Mouse (Mus musculus) CH12.LX (cell line): ENCODE measurements around the gene Timd2. TPM values are rescaled to one million over a fixed set of nuclear protein-coding genes. Genes with fewer than 3 reads are reported as not detected.

ENCODE experiments used
- DNase-seq: peaks from one replicate; pipeline ENCODE4 v3.0.0-alpha.2; 2013; ENCODE audit errors: extremely low read depth
- H3K27ac ChIP-seq: 2 replicates; pipeline ENCODE4 v1.5.1; 2012; ENCODE audit warnings: low read depth, mild to moderate bottlenecking, control low read depth, moderate library complexity; ENCODE audit not compliant: insufficient read depth
- H3K27me3 ChIP-seq: replicated peaks from 2 replicates; pipeline ENCODE3; 2012; ENCODE audit warnings: inconsistent platforms
- H3K36me3 ChIP-seq, 2 experiments: replicated peaks in 1 of 2; 2 replicates each; pipeline versions ENCODE3 to v1.6.1; 2012; ENCODE audit warnings: inconsistent platforms in 1 of 2, low read length in 1 of 2, mild to moderate bottlenecking in 1 of 2, mixed read lengths in 1 of 2, moderate library complexity in 1 of 2; ENCODE audit not compliant: control insufficient read depth in 1 of 2, insufficient read depth in 1 of 2
- H3K4me1 ChIP-seq, 2 experiments: 2 replicates each; pipeline ENCODE4 v1.6.1; 2012; ENCODE audit warnings: inconsistent platforms in 1 of 2, moderate library complexity in 1 of 2; ENCODE audit not compliant: insufficient read depth in 2 of 2, control insufficient read depth in 1 of 2
- H3K4me2 ChIP-seq: 2 replicates; pipeline ENCODE4 v1.6.1; 2012; ENCODE audit warnings: low read depth, mild to moderate bottlenecking, control low read depth; ENCODE audit not compliant: poor library complexity, insufficient read depth, severe bottlenecking
- H3K4me3 ChIP-seq, 3 experiments: fragments of 150-350 bp in 1 of 3; sonication (generic) in 1 of 3; replicated peaks in 1 of 3; 2 replicates each; pipeline versions ENCODE3 to v1.5.1; 2011 to 2012; ENCODE audit warnings: low read depth in 2 of 3, low read length in 2 of 3, mild to moderate bottlenecking in 2 of 3, moderate library complexity in 2 of 3, control low read depth in 1 of 3, improper control_type of control experiment in 1 of 3, inconsistent platforms in 1 of 3, mixed read lengths in 1 of 3; ENCODE audit not compliant: poor library complexity in 1 of 3
- H3K79me2 ChIP-seq: replicated peaks from 2 replicates; pipeline ENCODE4 v1.6.1; 2012; ENCODE audit warnings: mild to moderate bottlenecking, moderate library complexity; ENCODE audit not compliant: control insufficient read depth, poor library complexity, insufficient read depth, severe bottlenecking; ENCODE audit errors: extremely low read depth
- H3K9ac ChIP-seq: 2 replicates; pipeline ENCODE4 v1.6.1; 2012; ENCODE audit warnings: low read depth, mild to moderate bottlenecking, control low read depth, moderate library complexity; ENCODE audit not compliant: insufficient read depth
- H3K9me3 ChIP-seq: replicated peaks from 2 replicates; pipeline ENCODE3; 2012; ENCODE audit warnings: low read length, inconsistent platforms, mixed read lengths
- BHLHE40 ChIP-seq: IDR thresholded peaks from 2 replicates; pipeline ENCODE4 v1.6.1; 2011; ENCODE audit warnings: mild to moderate bottlenecking, low read depth, low read length, improper control_type of control experiment
- CHD1 ChIP-seq: IDR thresholded peaks from 2 replicates; pipeline ENCODE4 v1.6.1; 2012; ENCODE audit warnings: low read depth, low read length, improper control_type of control experiment, inconsistent platforms
- CHD2 ChIP-seq: IDR thresholded peaks from 2 replicates; pipeline ENCODE4 v1.6.1; 2011; ENCODE audit warnings: low read length, improper control_type of control experiment
- CTCF ChIP-seq, 2 experiments: IDR thresholded peaks in 1 of 2; conservative IDR thresholded peaks in 1 of 2; 2 replicates each; pipeline ENCODE4 v1.5.1; 2011 to 2012; ENCODE audit warnings: low read depth in 2 of 2, low read length in 2 of 2, improper control_type of control experiment in 1 of 2, inconsistent platforms in 1 of 2, mild to moderate bottlenecking in 1 of 2, moderate library complexity in 1 of 2
- E2F4 ChIP-seq: IDR thresholded peaks from 2 replicates; pipeline ENCODE4 v1.6.1; 2011; ENCODE audit warnings: low read depth, low read length, improper control_type of control experiment; ENCODE audit not compliant: insufficient replicate concordance
- ELF1 ChIP-seq: IDR thresholded peaks from 2 replicates; pipeline ENCODE4 v1.6.1; 2014; ENCODE audit warnings: low read depth, mild to moderate bottlenecking, inconsistent platforms, low read length, improper control_type of control experiment
- EP300 ChIP-seq: IDR thresholded peaks from 2 replicates; pipeline ENCODE4 v1.6.1; 2011; ENCODE audit warnings: low read length, improper control_type of control experiment
- ETS1 ChIP-seq: conservative IDR thresholded peaks from 2 replicates; pipeline ENCODE4 v1.6.1; 2012; ENCODE audit warnings: low read depth, mild to moderate bottlenecking, inconsistent platforms, low read length, improper control_type of control experiment, moderate library complexity
- GABPA ChIP-seq: IDR thresholded peaks from 2 replicates; pipeline ENCODE4 v1.6.1; 2012; ENCODE audit warnings: low read depth, low read length, improper control_type of control experiment, inconsistent platforms; ENCODE audit not compliant: insufficient replicate concordance
- HCFC1 ChIP-seq: IDR thresholded peaks from 2 replicates; pipeline ENCODE4 v1.6.1; 2012; ENCODE audit warnings: low read depth, mild to moderate bottlenecking, inconsistent platforms, low read length, improper control_type of control experiment
- IRF4 ChIP-seq: IDR thresholded peaks from 2 replicates; pipeline ENCODE4 v1.6.1; 2014; ENCODE audit warnings: low read depth, mild to moderate bottlenecking, inconsistent platforms, low read length, improper control_type of control experiment
- JUN ChIP-seq: IDR thresholded peaks from 2 replicates; pipeline ENCODE4 v1.6.1; 2011; ENCODE audit warnings: low read depth, mild to moderate bottlenecking, low read length, improper control_type of control experiment, moderate library complexity; ENCODE audit not compliant: insufficient read depth
- JUND ChIP-seq: conservative IDR thresholded peaks from 2 replicates; pipeline ENCODE4 v1.6.1; 2011; ENCODE audit warnings: low read depth, low read length, improper control_type of control experiment
- KAT2A ChIP-seq: IDR thresholded peaks from 2 replicates; pipeline ENCODE4 v1.6.1; 2012; ENCODE audit warnings: low read length, improper control_type of control experiment, inconsistent platforms; ENCODE audit not compliant: insufficient replicate concordance
- MAFK ChIP-seq: IDR thresholded peaks from 2 replicates; pipeline ENCODE4 v1.6.1; 2011; ENCODE audit warnings: low read length, improper control_type of control experiment; ENCODE audit not compliant: insufficient replicate concordance
- MAX ChIP-seq: IDR thresholded peaks from 2 replicates; pipeline ENCODE4 v1.6.1; 2011; ENCODE audit warnings: low read length, improper control_type of control experiment
- MAZ ChIP-seq: IDR thresholded peaks from 2 replicates; pipeline ENCODE4 v1.6.1; 2012; ENCODE audit warnings: low read depth, mild to moderate bottlenecking, inconsistent platforms, low read length, improper control_type of control experiment, moderate library complexity
- MEF2A ChIP-seq: IDR thresholded peaks from 2 replicates; pipeline ENCODE4 v1.6.1; 2014; ENCODE audit warnings: low read depth, mild to moderate bottlenecking, inconsistent platforms, low read length, improper control_type of control experiment, borderline replicate concordance
- MXI1 ChIP-seq: IDR thresholded peaks from 2 replicates; pipeline ENCODE4 v1.6.1; 2011; ENCODE audit warnings: mild to moderate bottlenecking, low read depth, low read length, improper control_type of control experiment
- MYC ChIP-seq: IDR thresholded peaks from 2 replicates; pipeline ENCODE4 v1.6.1; 2011; ENCODE audit warnings: low read depth, mild to moderate bottlenecking, improper control_type of control experiment, low read length
- NELFE ChIP-seq: IDR thresholded peaks from 2 replicates; pipeline ENCODE4 v1.6.1; 2011; ENCODE audit warnings: low read depth, low read length, improper control_type of control experiment
- NRF1 ChIP-seq: IDR thresholded peaks from 2 replicates; pipeline ENCODE4 v1.6.1; 2014; ENCODE audit warnings: low read depth, mild to moderate bottlenecking, inconsistent platforms, low read length, improper control_type of control experiment, moderate library complexity
- PAX5 ChIP-seq: IDR thresholded peaks from 2 replicates; pipeline ENCODE4 v1.6.1; 2012; ENCODE audit warnings: low read length, inconsistent platforms, mixed read lengths
- POLR2A ChIP-seq: IDR thresholded peaks from 2 replicates; pipeline ENCODE4 v1.6.1; 2011; ENCODE audit warnings: low read depth, mild to moderate bottlenecking, improper control_type of control experiment, low read length
- POLR2AphosphoS2 ChIP-seq: IDR thresholded peaks from 2 replicates; pipeline ENCODE4 v1.6.1; 2011; ENCODE audit warnings: low read depth, low read length, improper control_type of control experiment
- RAD21 ChIP-seq: IDR thresholded peaks from 2 replicates; pipeline ENCODE4 v1.6.1; 2011; ENCODE audit warnings: low read depth, mild to moderate bottlenecking, low read length, improper control_type of control experiment, moderate library complexity
- RCOR1 ChIP-seq: conservative IDR thresholded peaks from 2 replicates; pipeline ENCODE4 v1.6.1; 2012; ENCODE audit warnings: low read depth, mild to moderate bottlenecking, inconsistent platforms, low read length, improper control_type of control experiment
- SIN3A ChIP-seq: IDR thresholded peaks from 2 replicates; pipeline ENCODE4 v1.6.1; 2012; ENCODE audit warnings: low read length, improper control_type of control experiment, inconsistent platforms
- SMC3 ChIP-seq: IDR thresholded peaks from 2 replicates; pipeline ENCODE4 v1.6.1; 2011; ENCODE audit warnings: low read depth, low read length, improper control_type of control experiment
- TBP ChIP-seq: conservative IDR thresholded peaks from 2 replicates; pipeline ENCODE4 v1.6.1; 2011; ENCODE audit warnings: low read depth, low read length, improper control_type of control experiment
- TCF12 ChIP-seq: IDR thresholded peaks from 2 replicates; pipeline ENCODE4 v1.6.1; 2014; ENCODE audit warnings: low read depth, mild to moderate bottlenecking, inconsistent platforms, low read length, improper control_type of control experiment
- UBTF ChIP-seq: IDR thresholded peaks from 2 replicates; pipeline ENCODE4 v1.6.1; 2012; ENCODE audit warnings: low read depth, mild to moderate bottlenecking, inconsistent platforms, low read length, improper control_type of control experiment, moderate library complexity
- USF1 ChIP-seq: IDR thresholded peaks from 2 replicates; pipeline ENCODE4 v1.6.1; 2014; ENCODE audit warnings: low read depth, mild to moderate bottlenecking, inconsistent platforms, low read length, improper control_type of control experiment
- USF2 ChIP-seq: conservative IDR thresholded peaks from 2 replicates; pipeline ENCODE4 v1.6.1; 2011; ENCODE audit warnings: low read depth, low read length, improper control_type of control experiment
- ZC3H11A ChIP-seq: IDR thresholded peaks from 2 replicates; pipeline ENCODE4 v1.6.1; 2012; ENCODE audit warnings: low read depth, mild to moderate bottlenecking, inconsistent platforms, low read length, improper control_type of control experiment
- ZKSCAN1 ChIP-seq: IDR thresholded peaks from 2 replicates; pipeline ENCODE4 v1.6.1; 2012; ENCODE audit warnings: low read depth, inconsistent platforms, low read length, improper control_type of control experiment, borderline replicate concordance
- ZMIZ1 ChIP-seq: IDR thresholded peaks from 2 replicates; pipeline ENCODE4 v1.6.1; 2012; ENCODE audit warnings: low read depth, mild to moderate bottlenecking, inconsistent platforms, low read length, improper control_type of control experiment
- ZNF384 ChIP-seq: IDR thresholded peaks from 2 replicates; pipeline ENCODE4 v1.6.1; 2012; ENCODE audit warnings: low read depth, low read length, improper control_type of control experiment, inconsistent platforms
- dilution Hi-C: fragments of 300-500 bp; cut with MboI; formaldehyde crosslinking; loops from 2 replicates; pipeline ENCODE4 v1.14.3; 2020; ENCODE audit warnings: low sequenced_read_pairs; ENCODE audit not compliant: extremely low pct_unique_long_range_greater_than_20kb, extremely low pct_ligation_motif_present
- in situ Hi-C: fragments of 300-500 bp; cut with MboI; formaldehyde crosslinking; loops from 3 replicates; pipeline ENCODE4 v1.14.3; 2019; ENCODE audit warnings: low sequenced_read_pairs, low pct_ligation_motif_present, low pct_unique_long_range_greater_than_20kb, mixed read lengths
- polyA plus RNA-seq: library from polyadenylated mRNA; unstranded; fragments of >175 nt; gene quantifications from 2 replicates; pipeline ENCODE4 v1.2.1, GENCODE M21; 2012; ENCODE audit warnings: low read depth; ENCODE audit not compliant: insufficient read length
- total RNA-seq, 2 experiments: library from RNA; depleted of rRNA; stranded (reverse); fragments of 300-350 nt in 1 of 2; fragments of >200 nt in 1 of 2; gene quantifications; 2 replicates each; pipeline ENCODE4 v1.2.3; 2012 to 2014

Timd2 gene
- total and polyA plus RNA-seq, 3 experiments, result 66.3 to 241 (median 119) TPM

- peak overlapping the region; percentile 56 to 69 (median 66) for H3K4me3 ChIP-seq
- H3K27ac ChIP-seq, result peak overlapping the region; percentile 65; the same call in 1 of the 2 replicates
- dilution Hi-C loops (no loop called here), in situ Hi-C loops (loop anchor here (10.0 kb wide), 1 partner anchor 46 kb away; no protein-coding TSS in a partner anchor)
- peak; percentile 87 for DNase-seq
- H3K9ac ChIP-seq, result peak overlapping the region; percentile 71
- H3K36me3 ChIP-seq, result peaks cover 0 to 7% of the 10 kb centered on the region in 2 experiments
- peaks cover 8% of the 10 kb centered on the region for H3K9me3 ChIP-seq
- no peak for TF ChIP-seq CTCF (conservative IDR thresholded peaks at IDR 0.05 in 1 of 2, IDR thresholded peaks at IDR 0.05 in 1 of 2; ENCODE audit: low read depth in 2 of 2, low read length in 2 of 2)
- TF ChIP-seq PAX5, result no peak
- peak; percentile 80; the same call in 1 of the 2 replicates for TF ChIP-seq RCOR1
- TF ChIP-seq SMC3, result no peak
- TF ChIP-seq ZKSCAN1, result no peak
- no peak for TF ChIP-seq ELF1
- TF ChIP-seq USF2, result no peak
- TF ChIP-seq CHD1, result no peak
- no peak for TF ChIP-seq GABPA
- TF ChIP-seq TBP, result peak; percentile 90
- TF ChIP-seq SIN3A, result no peak
- TF ChIP-seq MAX, result no peak
- TF ChIP-seq USF1, result no peak
- TF ChIP-seq MYC, result peak; percentile 71
- no peak; the same call in 1 of the 2 replicates for TF ChIP-seq JUN
- 0 out of 2 replicates have a peak, but pooled peaks have one; percentile 15 for TF ChIP-seq E2F4
- no peak for TF ChIP-seq ZC3H11A
- no peak for TF ChIP-seq KAT2A
- no peak for TF ChIP-seq POLR2AphosphoS2
- no peak for TF ChIP-seq UBTF
- no peak for TF ChIP-seq NRF1
- peak; percentile 19; the same call in 1 of the 2 replicates for TF ChIP-seq MAFK
- peak; percentile 66 for TF ChIP-seq TCF12
- peak; percentile 57; the same call in 1 of the 2 replicates for TF ChIP-seq ETS1
- TF ChIP-seq CHD2, result peak; percentile 21
- TF ChIP-seq RAD21, result no peak; the same call in none of the 2 replicates
- TF ChIP-seq ZNF384, result no peak
- no peak for TF ChIP-seq ZMIZ1
- peak; percentile 82 for TF ChIP-seq MEF2A
- 0 out of 2 replicates have a peak, but pooled peaks have one; percentile 21 for TF ChIP-seq HCFC1
- peak; percentile 55 for TF ChIP-seq POLR2A
- no peak for TF ChIP-seq MXI1
- peak; percentile 92 for TF ChIP-seq EP300
- TF ChIP-seq NELFE, result peak; percentile 18; the same call in 1 of the 2 replicates
- TF ChIP-seq MAZ, result no peak
- peak; percentile 70 for TF ChIP-seq BHLHE40
- TF ChIP-seq IRF4, result peak; percentile 95
- TF ChIP-seq JUND, result peak; percentile 53
- H3K27me3 ChIP-seq, result no peaks in the 10 kb centered on the region
- peak overlapping the region; percentile 97 for H3K4me2 ChIP-seq
- H3K79me2 ChIP-seq, result peaks cover 23% of the 10 kb centered on the region
- H3K4me1 ChIP-seq, result peaks cover 0 to 37% of the 10 kb centered on the region in 2 experiments; a peak in 2 of 4 replicates
These were observed 8.0 kb downstream of the Timd2 start for GRCm38 (mm10) chr11:46698830-46699229.
